ENCODE assay signal across 7 mouse cellular contexts in the genomic region with DNA sequence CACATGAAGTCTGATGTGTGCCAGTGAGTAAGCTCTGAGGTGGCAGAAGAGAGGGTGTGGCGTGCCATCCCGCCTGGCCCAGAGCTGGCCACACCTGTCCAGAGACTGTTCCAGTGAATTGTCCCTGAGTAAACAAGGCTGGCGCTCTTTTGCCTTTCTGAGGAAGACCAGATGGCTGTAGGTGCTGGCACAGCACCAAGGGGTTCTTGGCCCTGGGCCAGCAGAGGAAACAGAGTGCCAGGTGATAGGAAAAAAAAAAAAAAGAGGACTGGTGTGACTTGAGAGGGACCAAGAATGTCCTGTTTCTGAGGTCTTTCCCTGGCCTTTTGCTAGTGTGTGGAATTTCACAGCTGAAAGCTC. TPM values are rescaled to one million over a fixed set of nuclear protein-coding genes. Genes with fewer than 3 reads are reported as not detected.
DNase-seq lines count a peak whose midpoint lies in the region; ATAC-seq lines count a peak whose summit lies in the region.

No protein-coding gene starts in this region.

- H3K27ac ChIP-seq in intestine, embryonic 16.5 days (ENCODE audit: low read length): peak overlapping the region; percentile 48; the same call in 1 of the 2 replicates

- peaks cover 17% of the 10 kb centered on the region for H3K4me1 ChIP-seq in intestine, embryonic 16.5 days (ENCODE audit: control insufficient read depth, insufficient read depth, low read length)

- no peaks in the 10 kb centered on the region for H3K27me3 ChIP-seq in intestine, embryonic 16.5 days (replicated peaks; ENCODE audit: control insufficient read depth, insufficient read depth, low read length)

- H3K36me3 ChIP-seq in intestine, embryonic 16.5 days (ENCODE audit: control insufficient read depth, insufficient read depth, low read length): no peaks in the 10 kb centered on the region

- ATAC-seq in intestine, embryonic 16.5 days: peak; percentile 85

- H3K9me3 ChIP-seq in intestine, embryonic 16.5 days (ENCODE audit: control insufficient read depth, low read length): no peaks in the 10 kb centered on the region

- no peak overlapping the region for H3K4me2 ChIP-seq in intestine, embryonic 16.5 days (ENCODE audit: low read depth, low read length)

- H3K4me3 ChIP-seq in intestine, embryonic 16.5 days (ENCODE audit: low read length): no peak overlapping the region

- 33% methylated on average over 3 of the region's 3 CpGs for WGBS in intestine, embryonic 16.5 days

- 0 out of 2 replicates have a peak overlapping the region, but pooled peaks have one; percentile 16 for H3K9ac ChIP-seq in intestine, embryonic 16.5 days (ENCODE audit: low read depth, low read length)

- peak; percentile 21 for DNase-seq in thymus, postnatal 25 days
- DNase-seq in thymus, postnatal 0 days (ENCODE audit: low spot score): no peak
- DNase-seq in cerebellum, postnatal 36 days: peak; percentile 84 to 87
- DNase-seq in lung, postnatal 14 days: peak; percentile 54
- DNase-seq in frontal cortex, postnatal 36 days (ENCODE audit: low spot score in 2 of 2): no peak
- no peak for DNase-seq in layer of hippocampus, postnatal 25 days (ENCODE audit: extremely low spot score in 1 of 2, low spot score in 1 of 2)

RNA-seq across cellular contexts. Expression of a gene that starts 43.3 kb away (rescaled TPM):
- 466 and 487 TPM in 2 replicates for polyA plus RNA-seq in thymus, postnatal 0 days (2015; fragmentation: Nextera tagmentation; extraction: Ambion mirVana)
- 173 and 183 TPM in 2 replicates for polyA plus RNA-seq in intestine, embryonic 16.5 days (2015; fragmentation: Nextera tagmentation; extraction: Ambion mirVana)
- total RNA-seq in layer of hippocampus, postnatal 25 days (2021): 100 to 1,000 TPM; 187 to 192 TPM

RNA-seq across cellular contexts. Expression of a gene that starts 58.5 kb away (rescaled TPM):
- 6.9 and 9.5 TPM in 2 replicates for polyA plus RNA-seq in thymus, postnatal 0 days (2015; fragmentation: Nextera tagmentation; extraction: Ambion mirVana)
- 0.73 and 1.1 TPM in 2 replicates for polyA plus RNA-seq in intestine, embryonic 16.5 days (2015; fragmentation: Nextera tagmentation; extraction: Ambion mirVana)
- total RNA-seq in layer of hippocampus, postnatal 25 days (2021): 1 to 10 TPM; 1.4 to 1.5 TPM

Comparison
In these comparisons a context has a peak if more than half of its experiments do, and no peak if none do; other contexts are left out.
1. DNase-seq: peak in thymus, postnatal 25 days (single experiment), cerebellum, postnatal 36 days (2 of 2) and lung, postnatal 14 days (single experiment); none in thymus, postnatal 0 days (single experiment), frontal cortex, postnatal 36 days (0 of 2) and layer of hippocampus, postnatal 25 days (0 of 2).